Mouse (Mus musculus): ENCODE measurements around the gene Zbtb20.

Zbtb20 gene

GRCm38 (mm10) chr16:43535912-43536311 is 660.2 kb downstream of the Zbtb20 start:
- no peak for DNase-seq

DNA sequence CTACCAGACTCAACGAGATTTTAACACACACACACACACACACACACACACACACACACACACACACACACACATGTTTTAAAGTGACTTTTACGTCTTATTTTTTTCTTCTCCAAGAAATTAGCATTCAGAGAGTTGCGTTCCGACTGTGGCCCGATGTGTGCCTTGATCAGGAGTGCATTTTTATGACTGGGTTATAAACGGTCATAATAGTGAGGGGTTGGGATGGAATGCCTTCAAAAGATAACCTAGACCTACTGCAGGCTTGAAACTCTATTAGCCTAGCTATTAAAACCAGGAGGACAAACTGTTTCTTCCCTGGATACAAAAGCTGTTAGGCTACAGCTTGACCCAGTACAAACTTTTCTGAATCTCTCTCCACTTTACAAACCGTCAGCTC is 661.5 kb downstream of the Zbtb20 start:
- DNase-seq: no peak

- peak; percentile 14 to 40 for DNase-seq
These were observed 664.0 kb downstream of the Zbtb20 start for GRCm38 (mm10) chr16:43539659-43540096.

DNA sequence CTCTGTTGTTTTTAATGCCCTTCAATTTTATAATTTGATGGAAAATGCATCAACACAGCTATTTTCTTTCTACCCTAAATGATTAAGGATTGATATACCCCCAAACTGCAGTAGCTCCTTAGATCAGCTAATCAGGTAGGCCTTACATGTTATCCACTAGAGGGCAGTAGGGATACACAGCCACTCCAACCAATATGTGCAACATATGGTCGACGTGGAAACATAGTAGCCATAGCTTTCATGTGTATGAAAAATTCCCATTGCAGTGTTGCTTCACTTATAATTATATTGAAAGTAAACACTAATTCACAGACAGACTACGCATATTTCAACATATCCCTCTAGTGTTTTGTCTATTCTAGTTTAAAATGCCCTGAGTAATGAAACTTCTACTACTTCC is 664.4 kb downstream of the Zbtb20 start:
- DNase-seq: no peak

DNA sequence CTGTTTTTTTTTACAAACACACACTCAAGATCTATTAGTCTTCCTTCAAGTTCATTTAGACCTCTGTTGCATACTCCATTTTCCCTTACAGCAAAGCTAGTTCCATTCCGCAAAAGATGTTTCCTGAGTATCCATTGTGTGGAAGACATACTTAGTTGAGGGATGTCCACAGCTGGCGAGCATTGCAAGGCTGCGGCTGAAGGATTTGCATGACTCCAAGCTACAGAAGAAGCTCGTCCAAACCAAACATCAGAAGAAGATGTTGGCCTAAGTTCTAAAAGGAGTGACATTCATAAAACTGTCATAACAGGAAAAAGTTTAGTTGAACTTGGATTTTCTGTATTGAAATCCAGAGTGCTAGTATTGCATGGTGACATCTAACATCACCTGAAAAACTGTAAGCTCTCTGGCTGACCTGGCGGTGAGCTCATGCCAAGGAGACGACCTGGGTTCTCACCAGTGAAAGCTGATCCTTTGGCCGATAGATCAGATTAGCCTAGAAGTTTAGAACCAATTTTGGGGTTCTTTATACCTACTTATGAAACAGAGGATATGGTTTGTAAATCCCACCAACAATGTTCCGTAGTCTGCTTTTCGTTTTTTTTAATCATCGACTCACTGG is 665.0 kb downstream of the Zbtb20 start:
- peak in 1 of 2 experiments; percentile 35 for DNase-seq

- DNase-seq: no peak
These were observed 669.6 kb downstream of the Zbtb20 start for GRCm38 (mm10) chr16:43545261-43545660.

- peak; percentile 23 to 31 for DNase-seq
These were observed 671.9 kb downstream of the Zbtb20 start for GRCm38 (mm10) chr16:43547323-43548180.

- DNase-seq: no peak
These were observed 673.1 kb downstream of the Zbtb20 start for GRCm38 (mm10) chr16:43548774-43549173.

DNA sequence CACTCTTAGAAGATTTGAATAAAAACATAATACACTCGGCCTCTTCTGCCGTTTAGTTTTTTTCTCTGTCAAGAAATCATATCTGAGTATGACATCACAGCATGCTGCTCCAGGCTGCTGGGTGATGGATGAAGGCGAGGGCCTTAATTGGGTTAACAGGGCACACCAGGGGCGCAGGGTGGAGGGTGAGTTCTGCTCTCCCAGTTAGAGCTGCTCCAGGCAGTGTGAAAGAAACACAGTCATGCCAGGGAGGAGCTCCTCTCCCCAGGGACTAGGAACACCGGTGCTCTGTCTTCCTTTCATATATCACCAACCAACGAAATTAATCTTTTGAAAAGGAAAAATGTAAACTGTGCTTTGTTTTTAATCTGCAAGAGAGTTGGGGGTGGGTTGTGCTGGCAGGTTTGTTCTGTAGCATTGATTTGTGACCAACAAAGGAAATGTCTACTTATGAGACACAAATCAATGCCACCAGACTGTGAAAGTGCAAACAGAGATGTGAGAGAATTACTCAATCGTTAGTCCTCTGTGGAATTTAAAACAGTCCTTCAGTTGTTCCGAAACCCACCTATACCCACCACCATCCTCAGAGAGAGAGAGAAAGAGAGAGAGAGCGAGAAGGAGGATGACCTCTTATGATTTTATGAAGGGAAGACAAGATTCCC is 673.9 kb downstream of the Zbtb20 start:
- peak in 1 of 2 experiments; percentile 22 for DNase-seq

DNA sequence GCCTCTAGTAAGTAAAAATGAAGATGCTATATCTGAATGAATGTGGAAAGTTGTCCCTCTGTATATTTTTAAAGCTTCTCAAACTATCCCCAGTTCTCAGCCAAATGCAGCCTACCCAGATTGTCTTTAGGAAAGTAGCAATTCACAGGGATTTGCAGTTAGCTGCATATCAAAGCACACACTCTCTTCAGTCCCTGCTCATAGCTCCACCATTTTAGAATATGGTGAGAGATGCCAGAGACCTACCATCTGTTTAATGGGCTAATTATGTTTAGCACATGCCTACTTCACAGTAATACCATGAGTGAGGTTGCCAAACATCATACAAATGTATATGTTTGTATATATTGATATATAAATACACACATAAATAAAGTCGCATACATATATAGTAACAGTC is 676.8 kb downstream of the Zbtb20 start:
- DNase-seq: no peak

GRCm38 (mm10) chr16:43557385-43557784 is 681.7 kb downstream of the Zbtb20 start:
- DNase-seq: no peak

GRCm38 (mm10) chr16:43561330-43561729 is 685.6 kb downstream of the Zbtb20 start:
- no peak for DNase-seq

DNA sequence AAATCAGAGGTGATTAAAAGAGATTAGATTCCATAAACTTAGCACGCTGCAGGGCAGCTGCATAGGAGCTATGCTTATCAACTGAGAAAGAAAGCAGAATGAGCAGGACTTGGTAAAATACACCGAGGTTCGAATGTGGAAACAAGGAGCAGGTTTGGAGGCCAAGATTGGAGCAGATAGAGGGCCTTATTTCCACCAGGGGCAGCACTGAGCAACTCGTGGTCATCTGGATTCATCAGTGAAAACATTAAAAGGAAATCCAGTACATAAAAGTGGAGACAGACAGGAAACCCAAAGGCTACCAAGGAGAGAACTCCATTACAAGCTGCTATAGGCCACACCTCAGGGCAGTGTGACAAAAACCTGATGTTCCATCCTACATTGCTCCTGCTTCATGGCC is 686.3 kb downstream of the Zbtb20 start:
- DNase-seq: no peak

- DNase-seq: no peak
These were observed 690.2 kb downstream of the Zbtb20 start for GRCm38 (mm10) chr16:43565872-43566271.

DNA sequence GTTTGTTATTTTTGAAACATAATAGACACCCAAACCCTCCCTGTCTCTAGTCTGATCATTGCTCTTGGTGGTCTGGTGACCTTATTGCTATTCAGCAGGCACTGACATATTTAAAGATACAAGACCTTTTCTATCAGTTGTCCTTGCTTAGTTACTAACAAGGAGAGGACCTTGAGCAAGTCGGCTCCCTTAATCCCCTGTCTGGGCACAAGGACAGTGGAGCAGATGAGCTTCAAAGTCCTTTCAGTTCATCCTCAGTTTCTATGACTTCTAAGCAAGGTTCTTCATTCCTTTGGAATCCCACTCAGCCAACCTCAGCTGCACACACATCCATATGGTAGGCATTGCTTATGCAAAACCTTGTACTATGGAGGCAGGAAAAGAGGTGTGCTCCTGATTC is 690.8 kb downstream of the Zbtb20 start:
- no peak for DNase-seq

DNA sequence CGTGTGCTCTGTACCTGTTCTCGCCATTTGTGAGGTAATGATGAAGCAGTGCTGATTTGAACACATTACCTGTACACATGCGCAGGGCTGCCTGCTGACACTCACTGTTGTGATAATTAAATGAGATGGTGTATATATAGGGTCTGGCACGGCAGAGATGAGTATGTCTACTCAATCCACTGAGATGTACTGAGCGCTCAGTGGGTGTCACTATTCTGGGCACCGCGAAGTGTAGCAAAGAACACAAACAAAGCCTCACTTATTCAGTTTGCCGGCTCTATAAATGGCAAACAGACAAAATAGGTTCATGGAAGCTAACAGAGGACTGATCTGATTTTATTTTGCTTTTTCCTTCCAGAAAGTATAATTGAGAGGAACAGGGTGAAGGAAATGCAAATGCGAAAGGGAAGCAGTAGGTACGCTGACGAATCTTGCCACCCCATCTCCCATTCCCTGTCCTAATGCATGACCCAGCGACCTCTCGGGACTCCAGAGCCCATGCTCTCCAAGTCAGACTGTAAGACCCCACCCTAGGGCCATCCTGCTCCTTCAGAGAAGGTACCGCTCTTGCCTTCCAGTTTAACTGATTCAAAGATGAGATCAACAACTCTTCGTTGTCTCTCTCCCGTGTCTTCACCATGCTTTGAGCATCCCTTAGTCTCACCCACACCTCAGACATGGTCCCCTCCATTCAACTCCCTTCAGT is 695.8 kb downstream of the Zbtb20 start:
- DNase-seq: no peak

- DNase-seq: no peak
These were observed 696.5 kb downstream of the Zbtb20 start for GRCm38 (mm10) chr16:43572171-43572570.

- no peak for DNase-seq
These were observed 697.1 kb downstream of the Zbtb20 start for GRCm38 (mm10) chr16:43572766-43573165.

GRCm38 (mm10) chr16:43573181-43573833 is 697.6 kb downstream of the Zbtb20 start:
- DNase-seq: peak in 1 of 2 experiments; percentile 35

DNA sequence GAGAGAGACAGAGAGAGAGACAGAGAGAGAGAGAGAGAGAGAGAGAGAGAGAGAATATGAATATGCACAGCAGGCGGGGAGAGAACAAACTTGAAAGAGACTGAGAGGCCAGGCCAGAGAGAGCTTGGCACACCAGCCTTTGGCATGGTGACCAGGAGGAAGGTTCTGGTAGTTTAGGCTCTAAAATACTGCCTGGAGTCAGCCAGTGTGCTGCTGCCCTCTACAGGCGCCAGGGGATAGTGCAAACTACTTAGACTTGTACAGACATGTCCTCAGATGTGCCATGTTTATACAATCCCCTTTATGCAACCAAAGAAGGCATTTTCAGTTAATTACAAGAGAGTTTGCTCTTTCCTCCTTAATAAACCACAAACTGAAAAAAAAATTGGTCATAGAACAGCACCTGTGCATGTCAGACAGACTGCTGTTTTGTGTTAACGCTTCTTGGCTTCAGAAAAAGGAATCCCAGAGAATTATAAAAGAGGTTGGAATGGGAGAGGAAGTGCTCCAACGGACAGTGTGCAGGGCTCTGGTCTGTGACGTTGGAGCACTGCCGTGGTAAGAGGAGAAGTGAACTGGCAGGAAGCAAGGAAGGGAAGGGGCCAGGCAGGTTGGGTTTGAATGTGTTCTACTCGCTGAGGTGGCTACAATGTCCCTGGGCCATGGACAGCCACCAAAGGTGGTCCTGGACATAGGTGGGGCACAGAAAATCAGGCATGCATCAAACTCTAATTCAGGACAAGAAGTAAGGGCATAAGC is 698.5 kb downstream of the Zbtb20 start:
- peak; percentile 90 to 92 for DNase-seq

DNA sequence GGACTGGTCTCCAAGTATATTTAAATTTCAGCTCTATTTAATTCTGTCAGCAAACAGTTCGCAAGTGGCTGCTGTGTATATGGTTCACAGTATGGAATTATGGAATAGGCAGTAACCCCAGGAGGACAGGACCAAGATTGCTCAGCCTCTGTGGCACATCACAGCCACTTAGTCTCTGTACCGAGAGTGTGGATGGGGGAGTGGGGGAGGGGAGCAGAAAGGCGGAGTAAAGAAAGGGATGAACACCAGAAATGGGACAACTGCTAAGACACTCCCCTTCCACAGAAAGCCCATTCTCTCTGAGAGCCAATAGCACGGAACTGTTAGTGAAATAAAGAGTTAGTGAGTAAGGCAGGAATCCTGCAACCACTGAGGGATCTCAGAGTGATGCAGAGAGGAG is 699.4 kb downstream of the Zbtb20 start:
- peak in 1 of 2 experiments; percentile 44 for DNase-seq

- no peak for DNase-seq
These were observed 699.8 kb downstream of the Zbtb20 start for GRCm38 (mm10) chr16:43575507-43575906.
